Mouse (Mus musculus) limb, embryonic 10.5 days (tissue): ENCODE data around the gene a. TPM values are rescaled to one million over a fixed set of nuclear protein-coding genes. Genes with fewer than 3 reads are reported as not detected.
A peak's percentile ranks its signal among the peaks of the same experiment; 100 is the strongest.
"Not testable (repeated sequence)": the region's sequence is repeated elsewhere in the genome, so short reads cannot be mapped to it uniquely, and the experiment has no call there.

Experiments used
- DNase-seq: peaks from one replicate; pipeline ENCODE4 v3.0.0-alpha.2; 2017; ENCODE audit warnings: low spot score
- H3K27ac ChIP-seq: fragments of 300-500 bp; sonication (generic); 2 replicates; pipeline ENCODE4 v1.5.1; 2016; ENCODE audit warnings: mild to moderate bottlenecking
- H3K27me3 ChIP-seq: fragments of 300-500 bp; sonication (generic); 2 replicates; pipeline ENCODE4 v1.6.1; 2016; ENCODE audit warnings: low read depth, mild to moderate bottlenecking; ENCODE audit not compliant: poor library complexity, severe bottlenecking
- H3K36me3 ChIP-seq: fragments of 300-500 bp; sonication (generic); 2 replicates; pipeline ENCODE4 v1.6.1; 2016; ENCODE audit warnings: mild to moderate bottlenecking, moderate library complexity
- H3K4me1 ChIP-seq: fragments of 300-500 bp; sonication (generic); 2 replicates; pipeline ENCODE4 v1.6.1; 2016
- H3K4me3 ChIP-seq: fragments of 300-500 bp; sonication (generic); 2 replicates; pipeline ENCODE4 v1.5.1; 2016; ENCODE audit warnings: mild to moderate bottlenecking, moderate library complexity
- H3K9me3 ChIP-seq: fragments of 300-500 bp; sonication (generic); replicated peaks from 2 replicates; pipeline ENCODE4 v1.6.1; 2016; ENCODE audit warnings: mild to moderate bottlenecking
- WGBS: fragments of 180-500 bp; shearing (Covaris S2); methylation state at CpG from one replicate; pipeline ENCODE4 v1.1.7; 2016; 5-methylcytosine and 5-hydroxymethylcytosine counted together
- polyA plus RNA-seq: library from polyadenylated mRNA; unstranded; fragments of >200 nt; fragmentation: Nextera tagmentation; extraction: Ambion mirVana; gene quantifications from 2 replicates; pipeline ENCODE4 v1.2.1, GENCODE M21; 2016

The a gene
- polyA plus RNA-seq, 1 experiment from 2014 or later: 32.5 TPM

GRCm38 (mm10) chr2:154949877-154950276, 158.7 kb downstream of the a start:
- WGBS: 84% methylated on average over 9 of the region's 9 CpGs

GRCm38 (mm10) chr2:154950601-154951000, 159.4 kb downstream of the a start:
- no peaks in the 10 kb centered on the region for H3K9me3 ChIP-seq
- DNase-seq: no peak
- H3K4me1 ChIP-seq: peaks cover 61% of the 10 kb centered on the region
- peak overlapping the region; percentile 19; the same call in 1 of the 2 replicates for H3K4me3 ChIP-seq
- 54% methylated on average over 5 of the region's 5 CpGs for WGBS
- H3K27me3 ChIP-seq: 0 out of 2 replicates have a peak, but pooled peaks cover 4% of the 10 kb centered on the region
- no peaks in the 10 kb centered on the region for H3K36me3 ChIP-seq
- peak overlapping the region; percentile 80 for H3K27ac ChIP-seq

More at GRCm38 (mm10) chr2:154949877-154950276, 158.7 kb downstream of the a start:
- Histone ChIP-seq H3K4me1 (peaks cover 59% of the 10 kb centered on the region), H3K4me3 (no peak overlapping the region), H3K27ac (peak overlapping the region; percentile 80), H3K36me3 (no peaks in the 10 kb centered on the region), H3K9me3 (no peaks in the 10 kb centered on the region), H3K27me3 (0 out of 2 replicates have a peak, but pooled peaks cover 4% of the 10 kb centered on the region)
- DNase-seq: no peak

GRCm38 (mm10) chr2:154959486-154959885, 168.3 kb downstream of the a start:
- no peak overlapping the region for H3K4me3 ChIP-seq
- no peaks in the 10 kb centered on the region for H3K27me3 ChIP-seq
- H3K4me1 ChIP-seq: peaks cover 72% of the 10 kb centered on the region
- DNase-seq: no peak
- H3K9me3 ChIP-seq: no peaks in the 10 kb centered on the region
- peak overlapping the region; percentile 59 for H3K27ac ChIP-seq
- WGBS: 91% methylated on average over 5 of the region's 5 CpGs
- H3K36me3 ChIP-seq: no peaks in the 10 kb centered on the region

- no peak overlapping the region for H3K4me3 ChIP-seq
- WGBS: 91% methylated on average over 3 of the region's 3 CpGs
- peaks cover under 1% of the 10 kb centered on the region; the same call in 1 of the 2 replicates for H3K36me3 ChIP-seq
- H3K27ac ChIP-seq: peak overlapping the region; percentile 59
- H3K9me3 ChIP-seq: no peaks in the 10 kb centered on the region
- H3K27me3 ChIP-seq: no peaks in the 10 kb centered on the region
- DNase-seq: no peak
- peaks cover 72% of the 10 kb centered on the region for H3K4me1 ChIP-seq
These were observed 168.7 kb downstream of the a start for GRCm38 (mm10) chr2:154959909-154960308.

GRCm38 (mm10) chr2:154963176-154963575, 172.0 kb downstream of the a start:
- Histone ChIP-seq H3K4me3 (no peak overlapping the region), H3K9me3 (no peaks in the 10 kb centered on the region), H3K27ac (peak overlapping the region; percentile 21; the same call in 1 of the 2 replicates), H3K36me3 (peaks cover 4% of the 10 kb centered on the region), H3K4me1 (peaks cover 68% of the 10 kb centered on the region), H3K27me3 (no peaks in the 10 kb centered on the region)
- 41% methylated on average over 5 of the region's 5 CpGs for WGBS
- no peak for DNase-seq

- 66% methylated on average over 14 of the region's 14 CpGs for WGBS
These were observed 178.7 kb downstream of the a start for GRCm38 (mm10) chr2:154969740-154970397.

GRCm38 (mm10) chr2:154971919-154972692, 180.9 kb downstream of the a start:
- peak overlapping the region; percentile 86 for H3K27ac ChIP-seq

More at GRCm38 (mm10) chr2:154969740-154970397, 178.7 kb downstream of the a start:
- Histone ChIP-seq H3K4me1 (peaks cover 60% of the 10 kb centered on the region), H3K27ac (peak overlapping the region; percentile 2; the same call in 1 of the 2 replicates)
- not testable (repeated sequence) for H3K9me3 ChIP-seq, DNase-seq, H3K36me3 ChIP-seq, H3K27me3 ChIP-seq, H3K4me3 ChIP-seq

GRCm38 (mm10) chr2:154972981-154973380, 181.8 kb downstream of the a start:
- Histone ChIP-seq H3K4me1 (peaks cover 49% of the 10 kb centered on the region), H3K36me3 (no peaks in the 10 kb centered on the region), H3K27me3 (no peaks in the 10 kb centered on the region), H3K9me3 (no peaks in the 10 kb centered on the region), H3K27ac (peak overlapping the region; percentile 86; the same call in 1 of the 2 replicates), H3K4me3 (no peak overlapping the region)
- 20% methylated on average over 5 of the region's 5 CpGs for WGBS
- DNase-seq: no peak

More at GRCm38 (mm10) chr2:154971919-154972692, 180.9 kb downstream of the a start:
- no peaks in the 10 kb centered on the region for H3K9me3 ChIP-seq
- 40% methylated on average over 18 of the region's 18 CpGs for WGBS
- peaks cover 55% of the 10 kb centered on the region for H3K4me1 ChIP-seq
- no peaks in the 10 kb centered on the region for H3K36me3 ChIP-seq
- H3K4me3 ChIP-seq: peak overlapping the region; percentile 13; the same call in 1 of the 2 replicates
- H3K27me3 ChIP-seq: no peaks in the 10 kb centered on the region
- peak; percentile 63 for DNase-seq

- Histone ChIP-seq H3K27ac (no peak overlapping the region), H3K36me3 (peaks cover 7% of the 10 kb centered on the region), H3K4me3 (no peak overlapping the region), H3K4me1 (peaks cover 13% of the 10 kb centered on the region; the same call in 1 of the 2 replicates), H3K27me3 (no peaks in the 10 kb centered on the region), H3K9me3 (no peaks in the 10 kb centered on the region)
- 81% methylated on average over 1 of the region's 1 CpGs for WGBS
- DNase-seq: no peak
These were observed 195.4 kb downstream of the a start for GRCm38 (mm10) chr2:154986609-154987008.

- Histone ChIP-seq H3K27ac (no peak overlapping the region), H3K27me3 (no peaks in the 10 kb centered on the region), H3K4me1 (no peaks in the 10 kb centered on the region), H3K36me3 (peaks cover 12% of the 10 kb centered on the region; the same call in 1 of the 2 replicates), H3K9me3 (no peaks in the 10 kb centered on the region), H3K4me3 (no peak overlapping the region)
- 89% methylated on average over 8 of the region's 8 CpGs for WGBS
- no peak for DNase-seq
These were observed 200.2 kb downstream of the a start for GRCm38 (mm10) chr2:154991411-154991810.

- Histone ChIP-seq H3K36me3 (peaks cover 12% of the 10 kb centered on the region; the same call in 1 of the 2 replicates), H3K4me3 (no peak overlapping the region), H3K9me3 (no peaks in the 10 kb centered on the region), H3K27me3 (no peaks in the 10 kb centered on the region), H3K27ac (no peak overlapping the region), H3K4me1 (no peaks in the 10 kb centered on the region)
- no peak for DNase-seq
- 88% methylated on average over 5 of the region's 5 CpGs for WGBS
These were observed 200.9 kb downstream of the a start for GRCm38 (mm10) chr2:154992083-154992482.

GRCm38 (mm10) chr2:155005491-155005890, 214.3 kb downstream of the a start:
- Histone ChIP-seq H3K4me3 (no peak overlapping the region), H3K27ac (no peak overlapping the region), H3K4me1 (no peaks in the 10 kb centered on the region), H3K36me3 (peaks cover 16% of the 10 kb centered on the region), H3K9me3 (no peaks in the 10 kb centered on the region), H3K27me3 (no peaks in the 10 kb centered on the region)
- no peak for DNase-seq
- 94% methylated on average over 11 of the region's 11 CpGs for WGBS
